In genomic region chr2:168414110-168414872, GRCm38 (mm10) we compare ENCODE assay signal across 11 mouse cellular contexts.
"Had no signal": no experiment of that assay in that cellular context is flagged by ENCODE, and none has a peak within 500 bp of the region (broad histone marks: within the 10 kb centered on the region; RNA-seq: fewer than 3 reads in every experiment).

No protein-coding gene starts in this region.

- H3K4me3 ChIP-seq: kidney, embryonic 15.5 days; limb, embryonic 13.5 days; neural tube, embryonic 12.5 days had no signal

- H3K4me1 ChIP-seq: limb, embryonic 13.5 days; neural tube, embryonic 12.5 days had no signal

- H3K4me2 ChIP-seq: kidney, embryonic 15.5 days; limb, embryonic 13.5 days; neural tube, embryonic 12.5 days had no signal

- ATAC-seq: intestine, embryonic 16.5 days; lung, postnatal 0 days had no signal

- H3K27me3 ChIP-seq: kidney, embryonic 15.5 days; limb, embryonic 13.5 days; neural tube, embryonic 12.5 days had no signal

- DNase-seq: left cerebral cortex, postnatal 4 days; lung, adult 2 months; lung, postnatal 36 days; midbrain, embryonic 14.5 days; retina, postnatal 1 day had no signal

- H3K9me3 ChIP-seq: kidney, embryonic 15.5 days; limb, embryonic 13.5 days; neural tube, embryonic 12.5 days had no signal

- H3K9ac ChIP-seq: kidney, embryonic 15.5 days; limb, embryonic 13.5 days; liver, embryonic 14.5 days; neural tube, embryonic 12.5 days had no signal

- H3K36me3 ChIP-seq: kidney, embryonic 15.5 days; limb, embryonic 13.5 days; neural tube, embryonic 12.5 days had no signal

- H3K27ac ChIP-seq: kidney, embryonic 15.5 days; limb, embryonic 13.5 days; liver, embryonic 14.5 days; neural tube, embryonic 12.5 days had no signal
